10 mouse cellular contexts compared by ENCODE assay signal in the genomic region with DNA sequence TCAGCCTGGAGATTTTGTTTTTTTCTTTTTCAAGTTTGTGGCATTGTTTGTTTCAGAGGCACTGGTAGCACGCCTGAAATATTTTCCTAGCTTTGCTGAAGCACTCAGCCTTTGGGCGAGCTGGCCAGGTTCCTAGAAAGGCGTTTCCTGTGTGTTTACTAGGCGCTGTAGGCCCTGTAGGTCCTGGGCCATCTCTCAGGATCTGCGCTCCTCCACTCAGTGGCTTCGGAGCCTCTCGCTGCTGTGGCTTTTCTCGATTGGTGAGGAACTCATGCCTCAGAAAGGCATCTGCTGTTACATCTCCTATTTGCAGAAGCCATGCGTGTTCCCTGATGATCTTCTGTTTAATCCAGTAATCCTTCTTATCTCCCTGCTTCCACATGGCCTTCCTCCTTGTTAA.
A peak's percentile ranks its signal among the peaks of the same experiment; 100 is the strongest.
DNase-seq lines count a peak whose midpoint lies in the region; ATAC-seq and TF ChIP-seq lines count a peak whose summit lies in the region.
"Had no signal": no experiment of that assay in that cellular context is flagged by ENCODE, and none has a peak within 500 bp of the region (broad histone marks: within the 10 kb centered on the region; RNA-seq: fewer than 3 reads in every experiment).

No protein-coding gene starts in this region.

- TF ChIP-seq CTCF in layer of hippocampus, adult 2 months (conservative IDR thresholded peaks at IDR 0.05) = no peak

- no peak; the same call in 1 of the 2 replicates for ATAC-seq in midbrain, embryonic 15.5 days (replicated peaks)
- ATAC-seq in CD4-positive, CD25-positive, alpha-beta regulatory T cell, adult 4 months = no peak

- H3K27me3 ChIP-seq in midbrain, embryonic 15.5 days (replicated peaks) = no peaks in the 10 kb centered on the region
- H3K27me3 ChIP-seq: limb, embryonic 13.5 days had no signal

- H3K4me2 ChIP-seq in midbrain, embryonic 15.5 days = no peak overlapping the region
- H3K4me2 ChIP-seq: limb, embryonic 13.5 days had no signal

- WGBS in midbrain, embryonic 15.5 days = 53% methylated on average over 9 of the region's 9 CpGs

- DNase-seq in layer of hippocampus, adult 2 months (ENCODE audit: low spot score in 2 of 2) = no peak
- no peak for DNase-seq in layer of hippocampus, postnatal 14 days (ENCODE audit: low spot score in 2 of 2)
- peak; percentile 55 for DNase-seq in gastrocnemius, adult 18-20 months (ENCODE audit: low spot score)
- DNase-seq in kidney, adult 8-10 months = peak; percentile 38 to 55
- no peak for DNase-seq in embryo, embryonic 10 days (ENCODE audit: low spot score)
- DNase-seq in liver = no peak

- H3K27ac ChIP-seq in layer of hippocampus, adult 2 months = peak overlapping the region; percentile 56; the same call in 1 of the 2 replicates
- H3K27ac ChIP-seq in midbrain, embryonic 15.5 days = peak overlapping the region; percentile 53
- H3K27ac ChIP-seq: limb, embryonic 13.5 days had no signal

- peaks cover 8% of the 10 kb centered on the region; the same call in 1 of the 2 replicates for H3K4me1 ChIP-seq in midbrain, embryonic 15.5 days
- H3K4me1 ChIP-seq: limb, embryonic 13.5 days had no signal

- H3K9me3 ChIP-seq in midbrain, embryonic 15.5 days = no peaks in the 10 kb centered on the region
- H3K9me3 ChIP-seq: limb, embryonic 13.5 days had no signal

- H3K36me3 ChIP-seq in midbrain, embryonic 15.5 days (replicated peaks) = no peaks in the 10 kb centered on the region
- H3K36me3 ChIP-seq: limb, embryonic 13.5 days had no signal

- H3K4me3 ChIP-seq in layer of hippocampus, adult 2 months = no peak overlapping the region
- H3K4me3 ChIP-seq in midbrain, embryonic 15.5 days = no peak overlapping the region
- H3K4me3 ChIP-seq: erythroblast, embryonic 14.5 days; limb, embryonic 13.5 days had no signal

- H3K9ac ChIP-seq in midbrain, embryonic 15.5 days = no peak overlapping the region
- H3K9ac ChIP-seq: limb, embryonic 13.5 days had no signal

Comparison
In these comparisons a context has a peak if more than half of its experiments do, and no peak if none do; other contexts are left out.
1. DNase-seq: peak in gastrocnemius, adult 18-20 months (single experiment) and kidney, adult 8-10 months (2 of 2); none in layer of hippocampus, adult 2 months (0 of 2), layer of hippocampus, postnatal 14 days (0 of 2), embryo, embryonic 10 days (single experiment) and liver (single experiment).